Mouse (Mus musculus): ENCODE results near the gene Ift88. TPM values are rescaled to one million over a fixed set of nuclear protein-coding genes. Genes with fewer than 3 reads are reported as not detected.

The Ift88 gene
- polyA plus RNA-seq, 1 experiment from 2014 or later: 14.8 TPM

DNA sequence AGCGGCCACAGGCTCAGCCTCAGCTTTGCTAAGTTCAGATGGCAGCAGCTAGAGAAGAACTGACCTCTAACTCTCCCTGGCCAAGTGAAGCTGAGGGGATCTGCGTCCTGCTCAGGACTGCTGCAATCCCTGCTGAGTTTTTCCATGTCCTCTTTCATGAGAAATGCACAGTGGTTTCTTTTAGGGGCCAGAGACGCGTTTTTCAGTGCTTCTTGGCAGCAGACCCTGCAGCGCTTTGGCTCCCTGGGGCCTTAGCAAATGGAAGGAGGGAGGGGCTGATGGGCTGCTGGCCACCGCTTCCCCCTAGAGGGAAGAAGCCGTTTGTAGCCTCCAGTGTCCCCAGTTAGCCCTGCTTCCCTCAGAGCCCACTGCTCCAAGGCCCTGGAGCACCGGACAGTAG is 111.1 kb downstream of the Ift88 start:
- Histone ChIP-seq H3K27ac (replicated peaks) (no peak overlapping the region), H3K27me3 (peaks cover 42% of the 10 kb centered on the region), H3K4me3 (no peak overlapping the region), H3K4me1 (peaks cover 32% of the 10 kb centered on the region), H3K4me2 (replicated peaks) (no peak overlapping the region; the same call in 1 of the 2 replicates), H3K9me3 (no peaks in the 10 kb centered on the region), H3K36me3 (no peaks in the 10 kb centered on the region), H3K9ac (replicated peaks) (no peak overlapping the region)
- 14% methylated on average over 8 of the region's 8 CpGs for WGBS
- ATAC-seq (ENCODE audit: low FRiP score, low read depth): no peak

DNA sequence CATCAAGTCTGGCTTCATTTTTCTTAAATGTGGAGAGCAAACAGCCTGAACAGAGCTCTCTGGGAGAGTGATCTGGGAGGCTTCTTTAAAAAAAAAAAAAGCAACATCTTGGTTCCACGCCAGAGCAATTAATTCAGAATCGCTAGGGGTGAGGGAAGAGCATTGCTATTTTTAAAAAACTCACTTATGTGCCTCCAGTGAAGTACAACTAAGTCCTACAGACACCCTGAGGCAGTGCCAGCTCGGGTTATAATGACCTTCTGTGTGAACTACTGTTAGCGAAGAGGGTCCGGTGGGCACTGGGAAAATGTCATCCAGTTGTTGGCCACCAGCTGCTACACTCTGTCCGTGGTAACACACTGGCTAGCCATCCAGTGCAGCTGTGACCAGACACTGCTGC is 111.8 kb downstream of the Ift88 start:
- H3K27me3 ChIP-seq: peaks cover 49% of the 10 kb centered on the region
- H3K9me3 ChIP-seq: no peaks in the 10 kb centered on the region
- 78% methylated on average over 6 of the region's 6 CpGs for WGBS
- H3K9ac ChIP-seq (replicated peaks): no peak overlapping the region
- H3K4me2 ChIP-seq (replicated peaks): no peak overlapping the region
- H3K4me3 ChIP-seq: no peak overlapping the region
- no peak for ATAC-seq (ENCODE audit: low FRiP score, low read depth)
- no peak overlapping the region for H3K27ac ChIP-seq (replicated peaks)
- H3K36me3 ChIP-seq: no peaks in the 10 kb centered on the region
- H3K4me1 ChIP-seq: peaks cover 32% of the 10 kb centered on the region

DNA sequence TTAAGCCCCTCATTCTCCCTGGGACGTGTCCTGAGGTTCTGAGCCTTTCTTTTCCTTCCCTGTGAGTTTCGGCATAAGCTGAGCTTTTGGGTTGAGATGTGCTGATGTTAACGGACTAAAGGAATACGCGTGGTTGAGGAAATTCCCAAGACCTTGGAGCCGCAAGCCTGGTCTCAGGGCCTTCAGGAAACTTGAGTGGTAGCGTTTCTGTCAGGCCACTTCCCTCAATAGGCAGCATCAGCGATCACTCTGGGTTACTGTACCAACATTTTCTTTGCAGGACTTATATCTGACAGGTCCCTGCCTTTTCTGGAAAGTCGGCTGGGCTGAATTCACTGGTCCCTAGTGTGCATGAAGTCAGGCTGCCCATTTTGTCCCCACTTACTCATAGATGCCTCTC is 113.0 kb downstream of the Ift88 start:
- Histone ChIP-seq H3K27ac (replicated peaks) (0 out of 2 replicates have a peak overlapping the region, but pooled peaks have one; percentile 25), H3K36me3 (no peaks in the 10 kb centered on the region), H3K9me3 (no peaks in the 10 kb centered on the region), H3K9ac (replicated peaks) (no peak overlapping the region), H3K27me3 (peaks cover 59% of the 10 kb centered on the region), H3K4me1 (peaks cover 32% of the 10 kb centered on the region), H3K4me3 (no peak overlapping the region), H3K4me2 (replicated peaks) (no peak overlapping the region; the same call in 1 of the 2 replicates)
- ATAC-seq (ENCODE audit: low FRiP score, low read depth): no peak
- 32% methylated on average over 9 of the region's 9 CpGs for whole genome bisulfite sequencing

DNA sequence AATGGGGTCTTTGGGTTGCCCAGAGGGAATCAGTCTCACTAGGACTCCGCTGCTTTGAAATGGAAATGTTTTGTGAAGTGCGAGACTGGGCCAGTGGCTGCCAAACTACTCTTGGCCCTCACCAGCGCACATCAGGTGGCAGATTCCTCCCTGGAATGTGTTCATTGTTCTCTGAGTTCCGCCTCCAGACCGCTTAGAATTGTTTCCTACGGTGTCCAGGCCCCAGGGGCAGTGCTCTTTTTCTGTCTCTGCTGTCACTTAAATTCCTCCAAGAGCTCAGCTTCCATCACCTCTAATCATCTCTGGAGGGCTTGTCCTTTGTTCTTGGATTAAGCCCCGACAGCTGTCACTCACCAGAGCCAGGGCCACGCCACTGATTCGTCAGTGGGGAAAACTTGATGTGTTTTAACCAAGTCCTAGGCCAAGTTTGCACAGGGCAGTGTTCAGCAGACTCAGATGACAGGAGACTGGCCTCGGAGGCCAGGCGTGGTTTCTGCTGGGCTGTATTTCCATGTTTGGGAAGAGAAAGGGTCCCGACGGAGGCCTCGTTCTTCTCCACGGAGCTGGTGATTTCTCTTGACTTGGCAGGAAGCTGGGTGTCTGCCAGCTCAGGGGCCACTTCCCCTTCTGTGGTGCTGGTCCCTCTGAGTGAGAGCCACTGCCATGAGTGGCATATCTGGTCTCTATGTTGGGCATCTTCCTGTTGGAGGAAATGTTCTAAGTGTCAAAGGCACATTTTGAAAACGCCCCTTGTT is 113.6 kb downstream of the Ift88 start:
- 0 out of 2 replicates have a peak overlapping the region, but pooled peaks have one; percentile 25 for H3K27ac ChIP-seq (replicated peaks)
- H3K4me2 ChIP-seq (replicated peaks): peak overlapping the region; percentile 26

GRCm38 (mm10) chr14:57540683-57541082 is 116.8 kb downstream of the Ift88 start:
- H3K4me2 ChIP-seq (replicated peaks): no peak overlapping the region
- ATAC-seq (ENCODE audit: low FRiP score, low read depth): no peak
- H3K36me3 ChIP-seq: no peaks in the 10 kb centered on the region
- H3K9me3 ChIP-seq: no peaks in the 10 kb centered on the region
- no peak overlapping the region for H3K27ac ChIP-seq (replicated peaks)
- H3K4me1 ChIP-seq: peaks cover 20% of the 10 kb centered on the region
- no peak overlapping the region for H3K4me3 ChIP-seq
- peaks cover 53% of the 10 kb centered on the region for H3K27me3 ChIP-seq
- no peak overlapping the region for H3K9ac ChIP-seq (replicated peaks)
- 89% methylated on average over 11 of the region's 11 CpGs for WGBS

More for the DNA sequence above, 113.6 kb downstream of the Ift88 start:
- Histone ChIP-seq H3K9ac (replicated peaks) (no peak overlapping the region), H3K4me3 (no peak overlapping the region), H3K4me1 (peaks cover 34% of the 10 kb centered on the region), H3K36me3 (no peaks in the 10 kb centered on the region), H3K27me3 (peaks cover 65% of the 10 kb centered on the region), H3K9me3 (no peaks in the 10 kb centered on the region)
- ATAC-seq (ENCODE audit: low FRiP score, low read depth): peak; percentile 42; the same call in 1 of the 2 replicates
- 5% methylated on average over 16 of the region's 16 CpGs for WGBS

DNA sequence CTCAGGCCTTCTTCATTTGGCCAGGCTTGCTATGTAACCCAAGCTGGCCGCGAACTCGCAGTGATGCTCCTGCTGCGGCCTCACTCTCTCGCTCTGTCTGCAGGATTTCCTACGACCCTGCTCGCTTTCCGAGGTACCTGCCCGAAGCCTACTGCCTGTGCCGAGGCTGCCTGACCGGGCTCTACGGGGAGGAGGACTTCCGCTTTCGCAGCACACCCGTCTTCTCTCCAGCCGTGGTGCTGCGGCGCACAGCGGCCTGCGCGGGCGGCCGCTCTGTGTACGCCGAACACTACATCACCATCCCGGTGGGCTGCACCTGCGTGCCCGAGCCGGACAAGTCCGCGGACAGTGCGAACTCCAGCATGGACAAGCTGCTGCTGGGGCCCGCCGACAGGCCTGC is 118.4 kb downstream of the Ift88 start:
- no peak for ATAC-seq (ENCODE audit: low FRiP score, low read depth)
- WGBS: 35% methylated on average over 34 of the region's 34 CpGs
- no peak overlapping the region for H3K9ac ChIP-seq (replicated peaks)

GRCm38 (mm10) chr14:57543420-57544039 is 119.7 kb downstream of the Ift88 start:
- Histone ChIP-seq H3K4me3 (no peak overlapping the region), H3K9ac (replicated peaks) (no peak overlapping the region), H3K27ac (replicated peaks) (no peak overlapping the region), H3K9me3 (no peaks in the 10 kb centered on the region), H3K4me1 (peaks cover 2% of the 10 kb centered on the region; the same call in 1 of the 2 replicates), H3K4me2 (replicated peaks) (no peak overlapping the region), H3K27me3 (peaks cover 32% of the 10 kb centered on the region), H3K36me3 (no peaks in the 10 kb centered on the region)
- no peak for ATAC-seq (ENCODE audit: low FRiP score, low read depth)
- WGBS: 94% methylated on average over 13 of the region's 13 CpGs

More for the DNA sequence above, 118.4 kb downstream of the Ift88 start:
- no peak overlapping the region for H3K27ac ChIP-seq (replicated peaks)
- H3K9me3 ChIP-seq: no peaks in the 10 kb centered on the region
- no peaks in the 10 kb centered on the region for H3K36me3 ChIP-seq
- peaks cover 15% of the 10 kb centered on the region for H3K4me1 ChIP-seq
- peak overlapping the region; percentile 18; the same call in 1 of the 2 replicates for H3K4me3 ChIP-seq
- peaks cover 42% of the 10 kb centered on the region for H3K27me3 ChIP-seq
- H3K4me2 ChIP-seq (replicated peaks): peak overlapping the region; percentile 36

DNA sequence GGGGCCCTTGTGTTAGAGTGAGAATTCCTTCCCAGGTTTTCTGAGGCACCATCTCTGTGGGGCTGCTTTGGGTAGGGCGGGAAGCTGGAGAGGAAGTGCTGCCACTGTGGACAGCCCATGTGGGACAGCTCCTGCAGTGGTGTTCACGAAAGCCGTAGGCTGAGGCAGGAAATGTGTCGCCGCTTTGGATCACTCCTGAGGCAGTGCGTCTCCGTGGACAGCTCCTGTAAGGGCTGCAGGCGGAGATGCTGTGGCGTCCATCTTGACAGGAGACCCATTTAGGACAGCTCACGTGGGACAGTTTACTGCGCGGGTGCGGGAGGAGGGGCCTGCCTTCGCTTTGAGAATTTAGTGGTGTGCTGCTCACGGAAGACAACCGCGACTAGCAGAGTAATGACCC is 121.7 kb downstream of the Ift88 start:
- ATAC-seq (ENCODE audit: low FRiP score, low read depth): no peak
- H3K9ac ChIP-seq (replicated peaks): no peak overlapping the region
- peaks cover 5% of the 10 kb centered on the region; the same call in 1 of the 2 replicates for H3K36me3 ChIP-seq
- H3K4me3 ChIP-seq: no peak overlapping the region
- no peak overlapping the region for H3K27ac ChIP-seq (replicated peaks)
- no peak overlapping the region for H3K4me2 ChIP-seq (replicated peaks)
- no peaks in the 10 kb centered on the region for H3K9me3 ChIP-seq
- 88% methylated on average over 17 of the region's 17 CpGs for WGBS
- H3K27me3 ChIP-seq: peaks cover 18% of the 10 kb centered on the region
- 0 out of 2 replicates have a peak, but pooled peaks cover 2% of the 10 kb centered on the region for H3K4me1 ChIP-seq

GRCm38 (mm10) chr14:57546131-57546530 is 122.3 kb downstream of the Ift88 start:
- WGBS: 86% methylated on average over 8 of the region's 8 CpGs

DNA sequence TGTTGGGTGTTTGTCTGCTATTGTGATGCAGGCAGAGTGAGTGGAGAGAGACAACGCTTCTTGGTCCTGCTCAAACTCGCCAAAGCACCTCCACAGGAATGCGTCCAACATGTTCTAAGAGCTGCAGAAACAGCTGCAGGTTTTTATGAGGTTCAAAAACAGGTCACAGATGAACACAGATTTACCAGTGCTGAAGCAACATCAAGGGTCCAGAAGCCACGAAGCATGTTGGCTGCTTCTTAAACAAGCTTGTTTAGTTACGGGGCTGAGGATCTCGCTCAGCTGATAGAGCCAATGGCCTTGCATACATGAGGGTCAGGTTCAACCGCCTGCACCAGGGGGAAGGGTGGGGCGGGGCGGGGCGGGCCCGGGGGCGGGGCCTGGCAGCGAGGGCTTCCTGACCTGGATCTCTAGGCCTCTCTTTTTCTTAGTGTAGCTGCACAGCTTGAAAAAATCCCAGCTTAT is 122.7 kb downstream of the Ift88 start:
- WGBS: 28% methylated on average over 13 of the region's 13 CpGs
- H3K4me1 ChIP-seq: 0 out of 2 replicates have a peak, but pooled peaks cover 2% of the 10 kb centered on the region
- peaks cover 10% of the 10 kb centered on the region for H3K27me3 ChIP-seq
- no peak overlapping the region for H3K9ac ChIP-seq (replicated peaks)
- ATAC-seq (ENCODE audit: low FRiP score, low read depth): no peak
- H3K36me3 ChIP-seq: peaks cover 5% of the 10 kb centered on the region; the same call in 1 of the 2 replicates
- no peak overlapping the region for H3K27ac ChIP-seq (replicated peaks)
- no peaks in the 10 kb centered on the region for H3K9me3 ChIP-seq
- no peak overlapping the region for H3K4me2 ChIP-seq (replicated peaks)
- H3K4me3 ChIP-seq: no peak overlapping the region

More at GRCm38 (mm10) chr14:57546131-57546530, 122.3 kb downstream of the Ift88 start:
- no peaks in the 10 kb centered on the region for H3K9me3 ChIP-seq
- H3K36me3 ChIP-seq: peaks cover 5% of the 10 kb centered on the region; the same call in 1 of the 2 replicates
- H3K4me1 ChIP-seq: 0 out of 2 replicates have a peak, but pooled peaks cover 2% of the 10 kb centered on the region
- H3K4me2 ChIP-seq (replicated peaks): no peak overlapping the region
- no peak for ATAC-seq (ENCODE audit: low FRiP score, low read depth)
- no peak overlapping the region for H3K4me3 ChIP-seq
- no peak overlapping the region for H3K9ac ChIP-seq (replicated peaks)
- peaks cover 14% of the 10 kb centered on the region for H3K27me3 ChIP-seq
- no peak overlapping the region for H3K27ac ChIP-seq (replicated peaks)

DNA sequence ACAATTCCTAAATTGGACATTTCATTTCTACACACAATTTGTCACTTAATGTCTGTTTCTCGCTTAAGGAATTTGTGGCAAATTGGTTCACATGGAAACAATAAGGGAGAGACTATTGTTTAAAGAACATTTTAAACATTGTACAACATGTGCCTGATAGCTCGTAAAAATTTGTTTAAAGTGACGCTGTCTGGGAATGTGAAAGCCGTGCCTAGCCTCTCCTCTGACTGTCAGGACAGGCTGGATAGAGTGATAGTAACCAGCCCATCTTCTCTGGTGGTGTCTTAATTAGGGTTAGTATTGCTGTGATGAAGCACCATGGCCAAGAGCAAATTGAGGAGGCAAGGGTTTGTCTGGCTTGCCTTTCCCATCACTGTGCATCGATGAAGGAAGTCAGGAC is 123.2 kb downstream of the Ift88 start:
- no peak for ATAC-seq (ENCODE audit: low FRiP score, low read depth)
- Histone ChIP-seq H3K4me3 (no peak overlapping the region), H3K36me3 (peaks cover 5% of the 10 kb centered on the region; the same call in 1 of the 2 replicates), H3K27ac (replicated peaks) (no peak overlapping the region), H3K9ac (replicated peaks) (no peak overlapping the region), H3K9me3 (no peaks in the 10 kb centered on the region), H3K4me1 (0 out of 2 replicates have a peak, but pooled peaks cover 2% of the 10 kb centered on the region), H3K4me2 (replicated peaks) (no peak overlapping the region), H3K27me3 (peaks cover 5% of the 10 kb centered on the region)
- WGBS: 88% methylated on average over 5 of the region's 5 CpGs

DNA sequence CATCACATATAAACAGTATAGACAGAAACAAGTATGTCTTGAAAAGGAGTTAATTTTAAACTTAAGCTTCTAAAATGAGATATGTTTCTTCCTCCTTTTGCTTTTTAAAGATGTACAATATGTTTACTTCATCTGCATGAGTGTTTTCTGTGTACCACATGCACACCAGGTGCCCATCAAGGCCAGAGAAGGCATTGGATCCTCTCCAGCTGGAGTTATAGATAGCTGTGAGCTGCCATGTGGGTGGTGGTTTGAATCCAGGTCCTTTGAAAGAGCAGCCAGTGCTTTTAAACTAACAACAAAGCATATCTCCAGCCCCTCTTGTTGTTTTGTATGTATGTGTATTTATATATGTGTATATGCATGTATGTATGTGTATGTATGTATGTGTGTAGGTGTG is 129.1 kb downstream of the Ift88 start:
- H3K9me3 ChIP-seq: no peaks in the 10 kb centered on the region
- no peak overlapping the region for H3K4me2 ChIP-seq (replicated peaks)
- ATAC-seq (ENCODE audit: low FRiP score, low read depth): no peak
- no peaks in the 10 kb centered on the region for H3K27me3 ChIP-seq
- H3K27ac ChIP-seq (replicated peaks): no peak overlapping the region
- no peak overlapping the region for H3K9ac ChIP-seq (replicated peaks)
- no peak overlapping the region for H3K4me3 ChIP-seq
- H3K36me3 ChIP-seq: peaks cover 13% of the 10 kb centered on the region; the same call in 1 of the 2 replicates
- no peaks in the 10 kb centered on the region for H3K4me1 ChIP-seq

All from midbrain, embryonic 12.5 days (tissue).